Mouse (Mus musculus) cerebellum, adult 2 months (tissue): ENCODE measurements around the gene Rtp4. TPM values are rescaled to one million over a fixed set of nuclear protein-coding genes. Genes with fewer than 3 reads are reported as not detected.

Experiments used
- DNase-seq, 2 experiments: peaks; one replicate each; pipeline ENCODE4 v3.0.0; 2021
- H3K27ac ChIP-seq: fragments of 200-500 bp; 2 replicates; pipeline ENCODE4 v1.5.1; 2012; ENCODE audit warnings: low read length, control low read depth, inconsistent platforms; ENCODE audit not compliant: insufficient read depth
- H3K27me3 ChIP-seq: fragments of 200-500 bp; 2 replicates; pipeline ENCODE4 v1.6.1; 2012; ENCODE audit warnings: inconsistent platforms, mild to moderate bottlenecking, low read length, moderate library complexity; ENCODE audit not compliant: control insufficient read depth, insufficient read depth
- H3K4me1 ChIP-seq: fragments of 200-500 bp; 2 replicates; pipeline ENCODE4 v1.6.1; 2011; ENCODE audit warnings: low read length; ENCODE audit not compliant: control insufficient read depth, insufficient read depth
- H3K4me3 ChIP-seq: fragments of 200-500 bp; replicated peaks from 2 replicates; pipeline ENCODE3; 2011; ENCODE audit warnings: mild to moderate bottlenecking, low read depth, low read length, control low read depth; ENCODE audit not compliant: insufficient read depth
- CTCF ChIP-seq: fragments of 200-500 bp; IDR thresholded peaks from 2 replicates; pipeline ENCODE4 v1.5.1; 2011; ENCODE audit warnings: low read depth, mild to moderate bottlenecking, control low read depth, low read length, moderate library complexity, borderline replicate concordance; ENCODE audit not compliant: insufficient read depth
- POLR2A ChIP-seq: fragments of 200-500 bp; IDR thresholded peaks from 2 replicates; pipeline ENCODE4 v1.6.1; 2011; ENCODE audit warnings: low read length, control low read depth, borderline replicate concordance; ENCODE audit not compliant: insufficient read depth
- WGBS: fragments of 180-500 bp; shearing (Covaris S2); methylation state at CpG from one replicate; pipeline ENCODE4 v1.1.7; 2018; 5-methylcytosine and 5-hydroxymethylcytosine counted together
- polyA plus RNA-seq: library from polyadenylated mRNA; depleted of rRNA; stranded (reverse); fragments of >200 nt; gene quantifications from 2 replicates; pipeline ENCODE4 v1.2.3, GENCODE M21; 2012

Rtp4 gene
- polyA plus RNA-seq, 1 experiment: 4.4 TPM

DNA sequence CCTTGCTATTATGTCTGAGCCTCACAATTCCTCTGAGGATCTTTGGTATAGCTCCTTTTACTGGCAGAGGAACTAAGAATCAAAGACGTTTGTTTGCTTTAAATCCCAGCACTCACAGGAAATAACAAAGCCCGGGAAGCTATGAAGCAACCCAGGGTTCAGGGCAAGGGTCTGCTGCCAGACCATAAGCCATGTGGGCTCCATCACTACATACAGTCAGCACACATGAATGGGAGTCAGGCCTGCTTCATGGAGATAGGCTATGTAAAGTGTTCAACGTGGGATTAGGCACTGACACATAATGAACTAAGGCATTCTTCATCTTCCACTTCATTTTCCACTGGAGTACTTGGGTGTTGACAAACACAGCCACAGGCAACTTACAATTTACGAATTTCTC, 21.0 kb downstream of the Rtp4 start:
- DNase-seq: no peak
- Histone ChIP-seq H3K4me1 (no peaks in the 10 kb centered on the region), H3K27me3 (no peaks in the 10 kb centered on the region), H3K27ac (no peak overlapping the region), H3K4me3 (no peak overlapping the region)
- WGBS: 77% methylated on average over 4 of the region's 4 CpGs
- TF ChIP-seq POLR2A: no peak
- no peak for TF ChIP-seq CTCF

DNA sequence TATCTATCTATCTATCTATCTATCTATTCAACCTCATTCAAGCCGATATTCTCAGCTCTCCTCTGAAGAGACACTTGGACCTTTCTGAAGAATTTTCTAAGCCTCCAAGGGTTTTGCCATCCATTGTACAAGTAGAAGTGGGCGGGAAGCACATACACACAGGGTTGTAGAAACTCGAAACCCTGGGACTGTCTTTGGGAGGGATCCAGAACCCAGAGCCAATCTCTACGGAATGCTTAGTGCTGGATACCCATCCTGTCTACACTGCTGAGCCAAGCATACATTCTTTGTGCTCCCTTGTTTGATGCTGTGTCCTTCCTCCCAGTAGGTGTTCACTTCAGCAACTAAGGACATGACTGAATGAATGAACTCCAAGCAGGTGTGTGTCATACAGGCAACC, 22.8 kb downstream of the Rtp4 start:
- TF ChIP-seq POLR2A (no peak), CTCF (no peak)
- H3K4me3 ChIP-seq: no peak overlapping the region
- H3K27ac ChIP-seq: no peak overlapping the region
- DNase-seq: no peak
- H3K4me1 ChIP-seq: no peaks in the 10 kb centered on the region
- no peaks in the 10 kb centered on the region for H3K27me3 ChIP-seq
- 48% methylated on average over 4 of the region's 4 CpGs for WGBS

- H3K27ac ChIP-seq: no peak overlapping the region
- no peak for DNase-seq
- H3K4me3 ChIP-seq: no peak overlapping the region
- H3K4me1 ChIP-seq: no peaks in the 10 kb centered on the region
- no peaks in the 10 kb centered on the region for H3K27me3 ChIP-seq
- TF ChIP-seq CTCF: no peak
- TF ChIP-seq POLR2A: no peak
- WGBS: 67% methylated on average over 7 of the region's 7 CpGs
Observed at GRCm38 (mm10) chr16:23544361-23544760, 24.3 kb downstream of the Rtp4 start.

DNA sequence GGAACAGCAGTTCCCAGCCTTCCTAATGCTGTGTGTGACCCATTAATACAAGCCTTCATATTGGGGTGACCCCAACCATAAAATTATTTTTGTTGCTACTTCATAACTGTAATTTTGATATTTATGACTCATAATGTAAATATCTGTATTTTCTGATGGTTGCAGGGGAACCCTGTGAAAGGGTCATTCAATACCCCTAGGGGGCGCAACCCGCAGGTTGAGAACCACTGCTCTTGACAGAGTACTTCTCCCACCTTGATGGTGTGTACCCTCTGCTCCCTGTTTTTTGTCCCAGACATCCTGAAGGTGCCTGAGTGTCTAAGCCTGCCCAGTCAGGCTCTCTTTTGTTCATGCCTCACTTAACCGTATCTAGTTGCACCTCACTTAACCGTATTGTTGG, 27.7 kb downstream of the Rtp4 start:
- Histone ChIP-seq H3K27me3 (no peaks in the 10 kb centered on the region; the same call in 1 of the 2 replicates), H3K4me3 (no peak overlapping the region), H3K4me1 (no peaks in the 10 kb centered on the region), H3K27ac (no peak overlapping the region)
- TF ChIP-seq POLR2A (no peak), CTCF (0 out of 2 replicates have a peak, but pooled peaks have one; percentile 5)
- no peak for DNase-seq
- WGBS: 91% methylated on average over 4 of the region's 4 CpGs

- H3K27ac ChIP-seq: no peak overlapping the region
- no peaks in the 10 kb centered on the region for H3K4me1 ChIP-seq
- TF ChIP-seq CTCF: peak; percentile 88
- TF ChIP-seq POLR2A: no peak
- DNase-seq: peak; percentile 46 to 53
- WGBS: 42% methylated on average over 8 of the region's 8 CpGs
- no peak overlapping the region for H3K4me3 ChIP-seq
- no peaks in the 10 kb centered on the region; the same call in 1 of the 2 replicates for H3K27me3 ChIP-seq
Observed at GRCm38 (mm10) chr16:23550346-23550980, 30.4 kb downstream of the Rtp4 start.

DNA sequence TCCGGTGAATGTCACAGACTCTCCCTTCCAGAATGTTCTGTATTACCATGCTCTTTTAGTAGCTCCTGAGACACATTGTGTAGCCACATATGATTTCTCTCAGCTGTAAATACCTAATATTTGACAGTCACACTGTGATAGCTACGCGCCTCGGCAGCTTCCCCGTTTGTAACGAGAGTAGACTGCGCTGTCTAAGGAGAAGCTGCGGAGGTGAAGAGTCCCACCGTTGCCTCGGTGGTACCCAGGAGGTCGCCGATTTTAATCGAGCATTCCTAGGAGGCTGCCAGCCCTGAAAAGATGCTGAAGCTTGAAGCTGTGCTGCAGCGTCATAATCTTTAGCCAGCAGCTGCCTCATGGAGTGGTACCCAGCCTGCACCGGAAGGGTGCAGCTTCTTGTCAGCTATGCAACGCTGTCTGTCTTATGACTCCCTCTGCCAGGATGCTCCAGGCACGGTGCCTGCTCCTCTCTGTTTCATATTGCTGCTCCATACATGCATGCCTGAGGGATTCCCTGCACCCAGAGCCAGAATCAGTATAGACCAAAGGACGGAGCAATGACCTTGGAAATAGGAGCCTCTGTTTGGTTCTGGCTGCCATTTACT, 31.0 kb downstream of the Rtp4 start:
- Histone ChIP-seq H3K27ac (no peak overlapping the region), H3K27me3 (no peaks in the 10 kb centered on the region; the same call in 1 of the 2 replicates), H3K4me3 (no peak overlapping the region), H3K4me1 (no peaks in the 10 kb centered on the region)
- TF ChIP-seq CTCF (no peak), POLR2A (no peak)
- 56% methylated on average over 18 of the region's 18 CpGs for WGBS
- DNase-seq: no peak

GRCm38 (mm10) chr16:23554673-23555072, 34.6 kb downstream of the Rtp4 start:
- Histone ChIP-seq H3K27ac (no peak overlapping the region), H3K4me3 (no peak overlapping the region), H3K27me3 (no peaks in the 10 kb centered on the region; the same call in 1 of the 2 replicates), H3K4me1 (no peaks in the 10 kb centered on the region)
- no peak for DNase-seq
- 78% methylated on average over 5 of the region's 5 CpGs for WGBS
- TF ChIP-seq POLR2A: no peak
- no peak for TF ChIP-seq CTCF

- TF ChIP-seq CTCF: no peak
- no peak for TF ChIP-seq POLR2A
- no peaks in the 10 kb centered on the region for H3K4me1 ChIP-seq
- H3K27ac ChIP-seq: no peak overlapping the region
- DNase-seq: no peak
- H3K27me3 ChIP-seq: no peaks in the 10 kb centered on the region
- 91% methylated on average over 5 of the region's 5 CpGs for WGBS
- no peak overlapping the region for H3K4me3 ChIP-seq
Observed at GRCm38 (mm10) chr16:23557195-23557594, 37.1 kb downstream of the Rtp4 start.
